Mouse (Mus musculus): ENCODE measurements around the gene Csgalnact2. TPM values are rescaled to one million over a fixed set of nuclear protein-coding genes. Genes with fewer than 3 reads are reported as not detected.

The Csgalnact2 gene
- polyA plus RNA-seq, 1 experiment, result 7.1 TPM

GRCm38 (mm10) chr6:118179316-118180084 is 40.6 kb upstream of the Csgalnact2 start:
- no peak overlapping the region for H3K27ac ChIP-seq (ENCODE audit: insufficient read depth, low read length)
- H3K36me3 ChIP-seq (ENCODE audit: control insufficient read depth, insufficient read depth, low read length, poor library complexity, severe bottlenecking), result no peaks in the 10 kb centered on the region
- TF ChIP-seq CTCF (IDR thresholded peaks at IDR 0.05; ENCODE audit: low read depth, low read length), result peak; percentile 96
- no peak for TF ChIP-seq POLR2A (IDR thresholded peaks at IDR 0.05; ENCODE audit: insufficient read depth, low read length)
- H3K9me3 ChIP-seq (replicated peaks; ENCODE audit: control insufficient read depth, insufficient read depth, low read length, poor library complexity, severe bottlenecking), result no peaks in the 10 kb centered on the region
- H3K9ac ChIP-seq (ENCODE audit: low read depth, poor library complexity, severe bottlenecking), result no peak overlapping the region
- H3K27me3 ChIP-seq (ENCODE audit: control insufficient read depth, insufficient read depth, low read length, poor library complexity, severe bottlenecking), result no peaks in the 10 kb centered on the region
- H3K4me3 ChIP-seq (ENCODE audit: low read depth, low read length), result no peak overlapping the region
- no peaks in the 10 kb centered on the region for H3K4me1 ChIP-seq (ENCODE audit: control insufficient read depth, insufficient read depth, low read length)

GRCm38 (mm10) chr6:118173975-118174328 is 35.0 kb upstream of the Csgalnact2 start:
- H3K9ac ChIP-seq (ENCODE audit: low read depth, poor library complexity, severe bottlenecking), result no peak overlapping the region
- no peaks in the 10 kb centered on the region for H3K9me3 ChIP-seq (replicated peaks; ENCODE audit: control insufficient read depth, insufficient read depth, low read length, poor library complexity, severe bottlenecking)
- no peaks in the 10 kb centered on the region for H3K27me3 ChIP-seq (ENCODE audit: control insufficient read depth, insufficient read depth, low read length, poor library complexity, severe bottlenecking)
- no peaks in the 10 kb centered on the region for H3K4me1 ChIP-seq (ENCODE audit: control insufficient read depth, insufficient read depth, low read length)
- H3K27ac ChIP-seq (ENCODE audit: insufficient read depth, low read length), result no peak overlapping the region
- no peak overlapping the region for H3K4me3 ChIP-seq (ENCODE audit: low read depth, low read length)
- H3K36me3 ChIP-seq (ENCODE audit: control insufficient read depth, insufficient read depth, low read length, poor library complexity, severe bottlenecking), result no peaks in the 10 kb centered on the region
- TF ChIP-seq CTCF (IDR thresholded peaks at IDR 0.05; ENCODE audit: low read depth, low read length), result no peak
- TF ChIP-seq EP300 (IDR thresholded peaks at IDR 0.05; ENCODE audit: insufficient read depth, low read depth, low read length), result no peak
- no peak for TF ChIP-seq POLR2A (IDR thresholded peaks at IDR 0.05; ENCODE audit: insufficient read depth, low read length)

- no peak overlapping the region for H3K4me3 ChIP-seq (ENCODE audit: low read depth, low read length)
Measured at GRCm38 (mm10) chr6:118173251-118173974, 34.5 kb upstream of the Csgalnact2 start.

GRCm38 (mm10) chr6:118171386-118171785 is 32.4 kb upstream of the Csgalnact2 start:
- Histone ChIP-seq H3K4me1 (ENCODE audit: control insufficient read depth, insufficient read depth, low read length) (no peaks in the 10 kb centered on the region), H3K4me3 (ENCODE audit: low read depth, low read length) (no peak overlapping the region), H3K36me3 (ENCODE audit: control insufficient read depth, insufficient read depth, low read length, poor library complexity, severe bottlenecking) (no peaks in the 10 kb centered on the region), H3K9ac (ENCODE audit: low read depth, poor library complexity, severe bottlenecking) (no peak overlapping the region), H3K27ac (ENCODE audit: insufficient read depth, low read length) (no peak overlapping the region), H3K9me3 (replicated peaks; ENCODE audit: control insufficient read depth, insufficient read depth, low read length, poor library complexity, severe bottlenecking) (no peaks in the 10 kb centered on the region), H3K27me3 (ENCODE audit: control insufficient read depth, insufficient read depth, low read length, poor library complexity, severe bottlenecking) (no peaks in the 10 kb centered on the region)
- no peak for TF ChIP-seq CTCF (IDR thresholded peaks at IDR 0.05; ENCODE audit: low read depth, low read length)
- no peak for TF ChIP-seq EP300 (IDR thresholded peaks at IDR 0.05; ENCODE audit: insufficient read depth, low read depth, low read length)

More at GRCm38 (mm10) chr6:118173251-118173974, 34.5 kb upstream of the Csgalnact2 start:
- no peaks in the 10 kb centered on the region for H3K27me3 ChIP-seq (ENCODE audit: control insufficient read depth, insufficient read depth, low read length, poor library complexity, severe bottlenecking)
- no peak overlapping the region for H3K27ac ChIP-seq (ENCODE audit: insufficient read depth, low read length)
- no peaks in the 10 kb centered on the region for H3K36me3 ChIP-seq (ENCODE audit: control insufficient read depth, insufficient read depth, low read length, poor library complexity, severe bottlenecking)
- TF ChIP-seq EP300 (IDR thresholded peaks at IDR 0.05; ENCODE audit: insufficient read depth, low read depth, low read length) (no peak), CTCF (IDR thresholded peaks at IDR 0.05; ENCODE audit: low read depth, low read length) (no peak), POLR2A (IDR thresholded peaks at IDR 0.05; ENCODE audit: insufficient read depth, low read length) (no peak)
- no peaks in the 10 kb centered on the region for H3K9me3 ChIP-seq (replicated peaks; ENCODE audit: control insufficient read depth, insufficient read depth, low read length, poor library complexity, severe bottlenecking)
- no peaks in the 10 kb centered on the region for H3K4me1 ChIP-seq (ENCODE audit: control insufficient read depth, insufficient read depth, low read length)
- no peak overlapping the region for H3K9ac ChIP-seq (ENCODE audit: low read depth, poor library complexity, severe bottlenecking)

GRCm38 (mm10) chr6:118168106-118168505 is 29.2 kb upstream of the Csgalnact2 start:
- Histone ChIP-seq H3K27ac (ENCODE audit: insufficient read depth, low read length) (no peak overlapping the region), H3K27me3 (ENCODE audit: control insufficient read depth, insufficient read depth, low read length, poor library complexity, severe bottlenecking) (no peaks in the 10 kb centered on the region), H3K36me3 (ENCODE audit: control insufficient read depth, insufficient read depth, low read length, poor library complexity, severe bottlenecking) (no peaks in the 10 kb centered on the region), H3K4me1 (ENCODE audit: control insufficient read depth, insufficient read depth, low read length) (no peaks in the 10 kb centered on the region), H3K9ac (ENCODE audit: low read depth, poor library complexity, severe bottlenecking) (no peak overlapping the region), H3K4me3 (ENCODE audit: low read depth, low read length) (no peak overlapping the region), H3K9me3 (replicated peaks; ENCODE audit: control insufficient read depth, insufficient read depth, low read length, poor library complexity, severe bottlenecking) (no peaks in the 10 kb centered on the region)
- no peak for TF ChIP-seq POLR2A (IDR thresholded peaks at IDR 0.05; ENCODE audit: insufficient read depth, low read length)
- no peak for TF ChIP-seq CTCF (IDR thresholded peaks at IDR 0.05; ENCODE audit: low read depth, low read length)
- TF ChIP-seq EP300 (IDR thresholded peaks at IDR 0.05; ENCODE audit: insufficient read depth, low read depth, low read length), result no peak

GRCm38 (mm10) chr6:118167013-118167412 is 28.1 kb upstream of the Csgalnact2 start:
- Histone ChIP-seq H3K4me3 (ENCODE audit: low read depth, low read length) (no peak overlapping the region), H3K27ac (ENCODE audit: insufficient read depth, low read length) (no peak overlapping the region), H3K27me3 (ENCODE audit: control insufficient read depth, insufficient read depth, low read length, poor library complexity, severe bottlenecking) (no peaks in the 10 kb centered on the region), H3K4me1 (ENCODE audit: control insufficient read depth, insufficient read depth, low read length) (no peaks in the 10 kb centered on the region), H3K9me3 (replicated peaks; ENCODE audit: control insufficient read depth, insufficient read depth, low read length, poor library complexity, severe bottlenecking) (no peaks in the 10 kb centered on the region), H3K9ac (ENCODE audit: low read depth, poor library complexity, severe bottlenecking) (no peak overlapping the region), H3K36me3 (ENCODE audit: control insufficient read depth, insufficient read depth, low read length, poor library complexity, severe bottlenecking) (no peaks in the 10 kb centered on the region)
- no peak for TF ChIP-seq CTCF (IDR thresholded peaks at IDR 0.05; ENCODE audit: low read depth, low read length)
- TF ChIP-seq EP300 (IDR thresholded peaks at IDR 0.05; ENCODE audit: insufficient read depth, low read depth, low read length), result no peak
- no peak for TF ChIP-seq POLR2A (IDR thresholded peaks at IDR 0.05; ENCODE audit: insufficient read depth, low read length)
